Mouse (Mus musculus): ENCODE measurements around the gene Atoh8.

- TF ChIP-seq CTCF (IDR thresholded peaks at IDR 0.05; ENCODE audit: borderline replicate concordance, insufficient read depth, low read length): no peak
- no peak for TF ChIP-seq POLR2A (IDR thresholded peaks at IDR 0.05; ENCODE audit: low read depth, low read length)
These were observed 11.5 kb downstream of the Atoh8 start for GRCm38 (mm10) chr6:72223892-72224291.

All from embryonic fibroblast, embryonic 13.5 days (primary cell).